Mouse (Mus musculus): ENCODE measurements around the gene Kbtbd3. TPM values are rescaled to one million over a fixed set of nuclear protein-coding genes. Genes with fewer than 3 reads are reported as not detected.

Gene Kbtbd3
- total RNA-seq, 2 experiments from 2014 or later: 1.6 to 5.0 TPM

Other genes with a start within 250 kb of the Kbtbd3 start
- gene Aasdhppt, start 362 bp upstream of the Kbtbd3 start, total RNA-seq (2014; fragmentation: Nextera tagmentation): 39.4 and 39.9 TPM in 2 replicates
- 38.5 and 40.7 TPM in 2 replicates for gene Aasdhppt, start 362 bp upstream of the Kbtbd3 start, total RNA-seq (2017)
- gene Msantd4, start 66.7 kb downstream of the Kbtbd3 start, total RNA-seq (2014; fragmentation: Nextera tagmentation): 10.2 and 12.9 TPM in 2 replicates
- 28.3 and 35.3 TPM in 2 replicates for gene Msantd4, start 66.7 kb downstream of the Kbtbd3 start, total RNA-seq (2017)